Mouse (Mus musculus) heart, embryonic 13.5 days (tissue): ENCODE results near the gene Tmem247. TPM values are rescaled to one million over a fixed set of nuclear protein-coding genes. Genes with fewer than 3 reads are reported as not detected.

Experiments used
- ATAC-seq: fragments of 200-750 bp; cut with Nextera tagmentation; 2 replicates; pipeline ENCODE4 v1.8.0; 2017; ENCODE audit warnings: moderate TSS enrichment; ENCODE audit not compliant: insufficient number of reproducible peaks, low FRiP score, low TSS enrichment; ENCODE audit errors: extremely low read depth
- H3K27ac ChIP-seq: fragments of 300-500 bp; sonication (generic); replicated peaks from 2 replicates; pipeline ENCODE4 v1.5.1; 2015; ENCODE audit warnings: moderate library complexity, mild to moderate bottlenecking, inconsistent platforms
- H3K27me3 ChIP-seq: fragments of 300-500 bp; sonication (generic); replicated peaks from 2 replicates; pipeline ENCODE4 v1.6.1; 2015; ENCODE audit warnings: mild to moderate bottlenecking, inconsistent platforms
- H3K36me3 ChIP-seq: fragments of 300-500 bp; sonication (generic); 2 replicates; pipeline ENCODE4 v1.6.1; 2015; ENCODE audit warnings: mild to moderate bottlenecking, inconsistent platforms
- H3K4me1 ChIP-seq: fragments of 300-500 bp; sonication (generic); 2 replicates; pipeline ENCODE4 v1.6.1; 2015; ENCODE audit warnings: inconsistent platforms
- H3K4me2 ChIP-seq: fragments of 300-500 bp; sonication (generic); 2 replicates; pipeline ENCODE4 v1.6.1; 2015; ENCODE audit warnings: inconsistent platforms, mild to moderate bottlenecking, moderate library complexity
- H3K4me3 ChIP-seq: fragments of 300-500 bp; sonication (generic); 2 replicates; pipeline ENCODE4 v1.5.1; 2015; ENCODE audit warnings: moderate library complexity, mild to moderate bottlenecking, inconsistent platforms
- H3K9ac ChIP-seq: fragments of 300-500 bp; sonication (generic); 2 replicates; pipeline ENCODE4 v1.6.1; 2015; ENCODE audit warnings: inconsistent platforms, mild to moderate bottlenecking, moderate library complexity
- H3K9me3 ChIP-seq: fragments of 300-500 bp; sonication (generic); 2 replicates; pipeline ENCODE4 v1.6.1; 2016; ENCODE audit warnings: inconsistent platforms
- WGBS: fragments of 180-500 bp; shearing (Covaris S2); methylation state at CpG from one replicate; pipeline ENCODE4 v1.1.7; 2015; ENCODE audit warnings: mixed read lengths; 5-methylcytosine and 5-hydroxymethylcytosine counted together
- polyA plus RNA-seq: library from polyadenylated mRNA; unstranded; fragments of >200 nt; fragmentation: Nextera tagmentation; extraction: Ambion mirVana; gene quantifications from 2 replicates; pipeline ENCODE4 v1.2.1, GENCODE M21; 2015

Gene Tmem247
- polyA plus RNA-seq, result not detected in 2 replicates

GRCm38 (mm10) chr17:86917048-86917447 is at the start of gene Tmem247:
TSS of gene Tmem247 (plus strand) at chr17:86917348.
- no peak for ATAC-seq
- Histone ChIP-seq H3K27ac (no peak within 1 kb of the TSS), H3K9me3 (0 out of 2 replicates have a peak, but pooled peaks cover 3% of the 10 kb centered on the region), H3K4me2 (no peak within 1 kb of the TSS), H3K4me3 (no peak within 1 kb of the TSS), H3K4me1 (no peaks in the 10 kb centered on the region), H3K27me3 (no peaks in the 10 kb centered on the region), H3K9ac (no peak within 1 kb of the TSS), H3K36me3 (no peaks in the 10 kb centered on the region)
- whole genome bisulfite sequencing, result 81% methylated on average over 10 of the region's 10 CpGs

- Histone ChIP-seq H3K36me3 (no peaks in the 10 kb centered on the region), H3K4me1 (no peaks in the 10 kb centered on the region), H3K9me3 (no peaks in the 10 kb centered on the region), H3K4me3 (no peak overlapping the region), H3K27me3 (no peaks in the 10 kb centered on the region), H3K27ac (no peak overlapping the region), H3K9ac (no peak overlapping the region), H3K4me2 (no peak overlapping the region)
- no peak for ATAC-seq
- 84% methylated on average over 8 of the region's 8 CpGs for WGBS
Observed at GRCm38 (mm10) chr17:86870586-86870985, 46.6 kb upstream of the Tmem247 start.

GRCm38 (mm10) chr17:86872643-86873042 is 44.5 kb upstream of the Tmem247 start:
- Histone ChIP-seq H3K9ac (no peak overlapping the region), H3K4me3 (no peak overlapping the region), H3K4me1 (peaks cover 5% of the 10 kb centered on the region; the same call in 1 of the 2 replicates), H3K4me2 (no peak overlapping the region), H3K27me3 (no peaks in the 10 kb centered on the region), H3K27ac (no peak overlapping the region), H3K36me3 (no peaks in the 10 kb centered on the region), H3K9me3 (no peaks in the 10 kb centered on the region)
- ATAC-seq, result no peak
- WGBS, result 52% methylated on average over 6 of the region's 6 CpGs

- H3K9me3 ChIP-seq, result no peaks in the 10 kb centered on the region
- H3K4me2 ChIP-seq, result no peak overlapping the region
- no peaks in the 10 kb centered on the region for H3K36me3 ChIP-seq
- H3K4me1 ChIP-seq, result peaks cover 6% of the 10 kb centered on the region; the same call in 1 of the 2 replicates
- no peak overlapping the region for H3K27ac ChIP-seq
- H3K4me3 ChIP-seq, result no peak overlapping the region
- H3K9ac ChIP-seq, result no peak overlapping the region
- 75% methylated on average over 9 of the region's 9 CpGs for whole genome bisulfite sequencing
- H3K27me3 ChIP-seq, result no peaks in the 10 kb centered on the region
- ATAC-seq, result no peak
Observed at GRCm38 (mm10) chr17:86876940-86877339, 40.2 kb upstream of the Tmem247 start.

- no peaks in the 10 kb centered on the region for H3K9me3 ChIP-seq
- no peak overlapping the region for H3K27ac ChIP-seq
- no peak overlapping the region for H3K4me2 ChIP-seq
- H3K4me1 ChIP-seq, result peaks cover 6% of the 10 kb centered on the region; the same call in 1 of the 2 replicates
- no peaks in the 10 kb centered on the region for H3K27me3 ChIP-seq
- H3K4me3 ChIP-seq, result no peak overlapping the region
- ATAC-seq, result no peak
- WGBS, result 55% methylated on average over 2 of the region's 2 CpGs
- H3K36me3 ChIP-seq, result no peaks in the 10 kb centered on the region
- H3K9ac ChIP-seq, result no peak overlapping the region
Observed at GRCm38 (mm10) chr17:86877747-86878146, 39.4 kb upstream of the Tmem247 start.

- Histone ChIP-seq H3K4me3 (no peak overlapping the region), H3K27me3 (no peaks in the 10 kb centered on the region), H3K27ac (no peak overlapping the region), H3K4me1 (peaks cover 6% of the 10 kb centered on the region; the same call in 1 of the 2 replicates), H3K9ac (no peak overlapping the region), H3K9me3 (no peaks in the 10 kb centered on the region), H3K36me3 (no peaks in the 10 kb centered on the region), H3K4me2 (no peak overlapping the region)
- WGBS, result 80% methylated on average over 10 of the region's 10 CpGs
- ATAC-seq, result no peak
Observed at GRCm38 (mm10) chr17:86880056-86880455, 37.1 kb upstream of the Tmem247 start.

- Histone ChIP-seq H3K4me1 (peaks cover 6% of the 10 kb centered on the region; the same call in 1 of the 2 replicates), H3K36me3 (no peaks in the 10 kb centered on the region), H3K9me3 (no peaks in the 10 kb centered on the region), H3K27ac (no peak overlapping the region), H3K4me3 (no peak overlapping the region), H3K4me2 (no peak overlapping the region), H3K9ac (no peak overlapping the region), H3K27me3 (no peaks in the 10 kb centered on the region)
- 50% methylated on average over 4 of the region's 4 CpGs for WGBS
- ATAC-seq, result no peak
Observed at GRCm38 (mm10) chr17:86880461-86881044, 36.6 kb upstream of the Tmem247 start.

- Histone ChIP-seq H3K4me2 (no peak overlapping the region), H3K27me3 (no peaks in the 10 kb centered on the region), H3K9ac (no peak overlapping the region), H3K36me3 (no peaks in the 10 kb centered on the region), H3K4me3 (no peak overlapping the region), H3K9me3 (no peaks in the 10 kb centered on the region), H3K4me1 (no peaks in the 10 kb centered on the region), H3K27ac (no peak overlapping the region)
- no peak for ATAC-seq
- 69% methylated on average over 4 of the region's 4 CpGs for WGBS
Observed at GRCm38 (mm10) chr17:86895191-86895590, 22.0 kb upstream of the Tmem247 start.

- ATAC-seq, result no peak
- 82% methylated on average over 6 of the region's 6 CpGs for WGBS
Observed at GRCm38 (mm10) chr17:86897486-86898165, 19.5 kb upstream of the Tmem247 start.

GRCm38 (mm10) chr17:86899821-86900220 is 17.3 kb upstream of the Tmem247 start:
- Histone ChIP-seq H3K9ac (no peak overlapping the region), H3K4me2 (no peak overlapping the region), H3K27me3 (no peaks in the 10 kb centered on the region), H3K27ac (no peak overlapping the region), H3K4me3 (no peak overlapping the region), H3K4me1 (peaks cover 20% of the 10 kb centered on the region), H3K9me3 (no peaks in the 10 kb centered on the region), H3K36me3 (no peaks in the 10 kb centered on the region)
- ATAC-seq, result no peak
- 70% methylated on average over 5 of the region's 5 CpGs for WGBS

More at GRCm38 (mm10) chr17:86897486-86898165, 19.5 kb upstream of the Tmem247 start:
- no peak overlapping the region for H3K4me3 ChIP-seq
- H3K27me3 ChIP-seq, result no peaks in the 10 kb centered on the region
- no peak overlapping the region for H3K4me2 ChIP-seq
- no peaks in the 10 kb centered on the region for H3K4me1 ChIP-seq
- H3K9me3 ChIP-seq, result no peaks in the 10 kb centered on the region
- no peak overlapping the region for H3K9ac ChIP-seq
- H3K27ac ChIP-seq, result no peak overlapping the region
- H3K36me3 ChIP-seq, result no peaks in the 10 kb centered on the region

- no peak overlapping the region for H3K9ac ChIP-seq
- H3K4me1 ChIP-seq, result peaks cover 27% of the 10 kb centered on the region
- no peaks in the 10 kb centered on the region for H3K9me3 ChIP-seq
- ATAC-seq, result no peak
- WGBS, result 75% methylated on average over 5 of the region's 5 CpGs
- H3K36me3 ChIP-seq, result no peaks in the 10 kb centered on the region
- no peak overlapping the region for H3K4me2 ChIP-seq
- H3K4me3 ChIP-seq, result no peak overlapping the region
- no peak overlapping the region for H3K27ac ChIP-seq
- H3K27me3 ChIP-seq, result no peaks in the 10 kb centered on the region
Observed at GRCm38 (mm10) chr17:86900564-86900963, 16.6 kb upstream of the Tmem247 start.
